In the genomic region with DNA sequence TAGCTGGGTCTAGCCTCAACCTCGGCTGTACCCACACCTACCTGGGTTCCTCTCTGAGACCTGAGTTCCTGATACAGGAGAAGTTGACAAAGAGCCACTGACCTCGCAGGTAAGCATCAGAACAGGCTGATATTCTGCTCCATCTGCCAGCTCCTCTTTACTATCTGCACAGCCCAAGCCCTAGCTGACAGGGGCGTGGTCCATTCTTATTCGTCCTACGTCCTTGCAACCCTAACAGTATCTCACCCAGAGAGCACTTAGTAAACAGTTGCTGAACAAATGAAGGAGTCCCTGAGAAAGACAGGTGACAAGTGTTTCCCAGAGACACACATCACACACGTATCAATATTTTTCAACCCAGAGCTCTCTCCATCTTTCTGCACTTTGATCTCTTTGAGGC, we compare ENCODE assay signal across 24 mouse cellular contexts. TPM values are rescaled to one million over a fixed set of nuclear protein-coding genes. Genes with fewer than 3 reads are reported as not detected.
A peak's percentile ranks its signal among the peaks of the same experiment; 100 is the strongest.
DNase-seq lines count a peak whose midpoint lies in the region; ATAC-seq lines count a peak whose summit lies in the region.
"Had no signal": no experiment of that assay in that cellular context is flagged by ENCODE, and none has a peak within 500 bp of the region (broad histone marks: within the 10 kb centered on the region; RNA-seq: fewer than 3 reads in every experiment).

No protein-coding gene starts in this region.

- DNase-seq in R1 (ENCODE audit: low read depth, low spot score), result peak; percentile 30
- DNase-seq in c-Kit-positive CD71-positive TER-119-positive erythroid progenitor cells, embryonic 14.5 days (ENCODE audit: low spot score), result peak; percentile 37
- no peak for DNase-seq in embryo, embryonic 9.5 days (ENCODE audit: extremely low spot score)
- DNase-seq in gastrocnemius, adult 8-10 months (ENCODE audit: low spot score in 2 of 2), result no peak
- DNase-seq in left cerebral cortex, postnatal 36 days (ENCODE audit: low spot score in 2 of 2), result no peak
- DNase-seq in kidney, adult 11 months, result no peak
- DNase-seq: adrenal gland, adult 2 months; adrenal gland, postnatal 25 days; cerebellum, adult 11-12 months; cerebellum, adult 9-10 months; cerebellum, postnatal 25 days; gastrocnemius, postnatal 10 days; heart, adult 18-20 months; heart, postnatal 10 days had no signal

- H3K4me1 ChIP-seq in liver, embryonic 12.5 days, result peaks cover 47% of the 10 kb centered on the region
- peaks cover 16% of the 10 kb centered on the region for H3K4me1 ChIP-seq in liver, embryonic 16.5 days (ENCODE audit: control insufficient read depth, low read depth, low read length)

- H3K27ac ChIP-seq in liver, embryonic 12.5 days, result peak overlapping the region; percentile 63; the same call in 1 of the 2 replicates
- peak overlapping the region; percentile 37; the same call in 1 of the 2 replicates for H3K27ac ChIP-seq in liver, embryonic 16.5 days (ENCODE audit: low read length)
- H3K27ac ChIP-seq: embryonic facial prominence, embryonic 13.5 days; heart, embryonic 10.5 days; hindbrain, embryonic 13.5 days; hindbrain, postnatal 0 days had no signal

- intact Hi-C loops in left cerebral cortex, postnatal 36 days (cut with DNase I), result no loop called here

- peaks cover 36% of the 10 kb centered on the region for H3K36me3 ChIP-seq in liver, embryonic 12.5 days
- H3K36me3 ChIP-seq in liver, embryonic 16.5 days (ENCODE audit: control insufficient read depth, insufficient read depth), result no peaks in the 10 kb centered on the region; the same call in 1 of the 2 replicates

- WGBS in liver, embryonic 12.5 days (ENCODE audit: insufficient replicate concordance), result 38% methylated on average over 6 of the region's 6 CpGs
- WGBS in liver, embryonic 16.5 days (ENCODE audit: insufficient replicate concordance), result 36% methylated on average over 6 of the region's 6 CpGs

- no peak overlapping the region for H3K4me3 ChIP-seq in liver, embryonic 12.5 days
- no peak overlapping the region for H3K4me3 ChIP-seq in liver, embryonic 16.5 days (ENCODE audit: low read depth, low read length)
- H3K4me3 ChIP-seq: embryonic facial prominence, embryonic 13.5 days; heart, embryonic 10.5 days; hindbrain, embryonic 13.5 days had no signal

- peak overlapping the region; percentile 26; the same call in 1 of the 2 replicates for H3K4me2 ChIP-seq in liver, embryonic 12.5 days
- H3K4me2 ChIP-seq in liver, embryonic 16.5 days (ENCODE audit: low read depth, low read length), result 0 out of 2 replicates have a peak overlapping the region, but pooled peaks have one; percentile 13
- H3K4me2 ChIP-seq: embryonic facial prominence, embryonic 13.5 days; hindbrain, embryonic 13.5 days had no signal

- no peak overlapping the region for H3K9ac ChIP-seq in liver, embryonic 12.5 days
- no peak overlapping the region for H3K9ac ChIP-seq in liver, embryonic 16.5 days (ENCODE audit: low read depth, low read length)
- H3K9ac ChIP-seq: embryonic facial prominence, embryonic 13.5 days; hindbrain, embryonic 13.5 days had no signal

- no peaks in the 10 kb centered on the region for H3K9me3 ChIP-seq in liver, embryonic 12.5 days (replicated peaks)
- H3K9me3 ChIP-seq in liver, embryonic 16.5 days (replicated peaks; ENCODE audit: control insufficient read depth, low read length), result no peaks in the 10 kb centered on the region
- H3K9me3 ChIP-seq: embryonic facial prominence, embryonic 13.5 days; heart, embryonic 10.5 days; hindbrain, embryonic 13.5 days had no signal

- ATAC-seq in liver, embryonic 12.5 days, result peak; percentile 84
- ATAC-seq in liver, embryonic 16.5 days (ENCODE audit: low read depth), result peak; percentile 70
- ATAC-seq: forebrain, embryonic 14.5 days; hindbrain, postnatal 0 days; Patski had no signal

- no peaks in the 10 kb centered on the region for H3K27me3 ChIP-seq in liver, embryonic 12.5 days (replicated peaks)
- no peaks in the 10 kb centered on the region for H3K27me3 ChIP-seq in liver, embryonic 16.5 days (ENCODE audit: control insufficient read depth, insufficient read depth, low read depth, low read length)
- H3K27me3 ChIP-seq: CH12.LX; embryonic facial prominence, embryonic 13.5 days; hindbrain, embryonic 13.5 days; Patski had no signal

RNA-seq across cellular contexts. Expression of gene Ube4b, which starts 18.2 kb away (rescaled TPM):
- polyA plus RNA-seq in liver, embryonic 12.5 days (2016; fragmentation: Nextera tagmentation; extraction: Ambion mirVana), result 25.1 and 26.4 TPM in 2 replicates
- 9.2 and 10.3 TPM in 2 replicates for polyA plus RNA-seq in liver, embryonic 16.5 days (2015; fragmentation: Nextera tagmentation; extraction: Ambion mirVana)
- total RNA-seq in gastrocnemius, adult 8-10 months (2022), result 10 to 100 TPM; 35.4 to 39.1 (median 35.6) TPM
- total RNA-seq in left cerebral cortex, postnatal 36 days (2021), result 100 to 1,000 TPM; 106 to 113 TPM

RNA-seq across cellular contexts. Expression of gene Rbp7, which starts 46.4 kb away (rescaled TPM):
- polyA plus RNA-seq in liver, embryonic 12.5 days (2016; fragmentation: Nextera tagmentation; extraction: Ambion mirVana), result not detected in 2 replicates
- 0.14 TPM in 1 of 2 replicates, not detected in the other for polyA plus RNA-seq in liver, embryonic 16.5 days (2015; fragmentation: Nextera tagmentation; extraction: Ambion mirVana)
- 10 to 100 TPM in 1 of 4 experiments, 1 to 10 TPM in 3; 3.8 to 14.0 (median 5.8) TPM for total RNA-seq in gastrocnemius, adult 8-10 months (2022)
- total RNA-seq in left cerebral cortex, postnatal 36 days (2021), result 1 to 10 TPM in 1 of 2 experiments, under 1 TPM in 1; 0.57 to 1.3 TPM
- total RNA-seq: CH12.LX; hematopoietic stem cell, adult 5-6 weeks; hindbrain, postnatal 0 days had no signal
- polyA plus RNA-seq: embryonic facial prominence, embryonic 13.5 days; forebrain, embryonic 14.5 days; hindbrain, embryonic 13.5 days; hindbrain, postnatal 0 days; Patski had no signal

Comparison
In these comparisons a context has a peak if more than half of its experiments do, and no peak if none do; other contexts are left out.
1. DNase-seq: peak in R1 (single experiment) and c-Kit-positive CD71-positive TER-119-positive erythroid progenitor cells, embryonic 14.5 days (single experiment); none in embryo, embryonic 9.5 days (single experiment), gastrocnemius, adult 8-10 months (0 of 2), left cerebral cortex, postnatal 36 days (0 of 2) and kidney, adult 11 months (single experiment).